10 mouse cellular contexts compared by ENCODE assay signal in genomic region chr15:25731053-25731452, GRCm38 (mm10).
A peak's percentile ranks its signal among the peaks of the same experiment; 100 is the strongest.
DNase-seq lines count a peak whose midpoint lies in the region; ATAC-seq and TF ChIP-seq lines count a peak whose summit lies in the region.
"Had no signal": no experiment of that assay in that cellular context is flagged by ENCODE, and none has a peak within 500 bp of the region (broad histone marks: within the 10 kb centered on the region; RNA-seq: fewer than 3 reads in every experiment).

No protein-coding gene starts in this region.

- dilution Hi-C loops in CH12.LX (cut with MboI; ENCODE audit: extremely low pct_ligation_motif_present, extremely low pct_unique_long_range_greater_than_20kb, low sequenced_read_pairs), result no loop called here

- H3K27ac ChIP-seq in heart, postnatal 0 days (ENCODE audit: low read depth), result no peak overlapping the region
- H3K27ac ChIP-seq in CH12.LX (ENCODE audit: insufficient read depth, low read depth), result no peak overlapping the region
- H3K27ac ChIP-seq in midbrain, embryonic 12.5 days (replicated peaks), result no peak overlapping the region
- H3K27ac ChIP-seq: liver, embryonic 15.5 days had no signal

- in situ Hi-C loops in CH12.LX (cut with MboI; ENCODE audit: low pct_ligation_motif_present, low pct_unique_long_range_greater_than_20kb, low sequenced_read_pairs), result no loop called here

- no peak for TF ChIP-seq EP300 in heart, postnatal 0 days (IDR thresholded peaks at IDR 0.05; ENCODE audit: low read depth)
- TF ChIP-seq EP300 in CH12.LX (IDR thresholded peaks at IDR 0.05; ENCODE audit: low read length), result no peak

- no peak for TF ChIP-seq POLR2A in CH12.LX (IDR thresholded peaks at IDR 0.05; ENCODE audit: low read depth, low read length)

- peak overlapping the region; percentile 15; the same call in 1 of the 2 replicates for H3K4me2 ChIP-seq in heart, postnatal 0 days (ENCODE audit: low read depth, low read length)
- H3K4me2 ChIP-seq in CH12.LX (ENCODE audit: insufficient read depth, low read depth, poor library complexity, severe bottlenecking), result no peak overlapping the region
- no peak overlapping the region for H3K4me2 ChIP-seq in midbrain, embryonic 12.5 days (replicated peaks)
- H3K4me2 ChIP-seq: liver, embryonic 15.5 days had no signal

- peak; percentile 24 for DNase-seq in heart, postnatal 0 days (ENCODE audit: low spot score)
- no peak for DNase-seq in heart, adult 9 months (ENCODE audit: low spot score in 2 of 2)
- peak; percentile 55 for DNase-seq in CH12.LX (ENCODE audit: extremely low read depth)
- no peak for DNase-seq in cerebellum, adult 11-12 months
- no peak for DNase-seq in yolk sac, embryonic 10.5 days (ENCODE audit: low spot score)
- no peak for DNase-seq in ovary, postnatal 36 days (ENCODE audit: low spot score)

- H3K9me3 ChIP-seq in heart, postnatal 0 days (replicated peaks; ENCODE audit: control insufficient read depth, low read length), result no peaks in the 10 kb centered on the region
- no peaks in the 10 kb centered on the region for H3K9me3 ChIP-seq in CH12.LX (replicated peaks; ENCODE audit: low read length)
- no peaks in the 10 kb centered on the region for H3K9me3 ChIP-seq in midbrain, embryonic 12.5 days
- H3K9me3 ChIP-seq: liver, embryonic 15.5 days had no signal

- H3K4me3 ChIP-seq in heart, postnatal 0 days (ENCODE audit: low read depth, low read length), result no peak overlapping the region
- H3K4me3 ChIP-seq in CH12.LX (replicated peaks in 1 of 3; ENCODE audit: low read depth in 2 of 3, low read length in 2 of 3, poor library complexity in 1 of 3), result no peak overlapping the region
- no peak overlapping the region for H3K4me3 ChIP-seq in midbrain, embryonic 12.5 days
- H3K4me3 ChIP-seq: liver, embryonic 15.5 days had no signal

- no peak for ATAC-seq in heart, postnatal 0 days (ENCODE audit: insufficient read depth, low read depth)
- ATAC-seq in common myeloid progenitor, adult 5-6 weeks (replicated peaks; ENCODE audit: low read depth, poor library complexity, severe bottlenecking), result peak; percentile 80
- peak; percentile 32; the same call in 1 of the 2 replicates for ATAC-seq in midbrain, embryonic 12.5 days (ENCODE audit: low FRiP score, low read depth)

- H3K9ac ChIP-seq in heart, postnatal 0 days (replicated peaks; ENCODE audit: low read depth, low read length), result no peak overlapping the region
- H3K9ac ChIP-seq in CH12.LX (ENCODE audit: insufficient read depth, low read depth), result no peak overlapping the region
- no peak overlapping the region for H3K9ac ChIP-seq in midbrain, embryonic 12.5 days (replicated peaks)
- H3K9ac ChIP-seq: liver, embryonic 15.5 days had no signal

- 40% methylated on average over 9 of the region's 9 CpGs for WGBS in heart, postnatal 0 days
- WGBS in midbrain, embryonic 12.5 days, result 36% methylated on average over 9 of the region's 9 CpGs

- no peaks in the 10 kb centered on the region for H3K79me2 ChIP-seq in CH12.LX (replicated peaks; ENCODE audit: control insufficient read depth, extremely low read depth, insufficient read depth, poor library complexity, severe bottlenecking)

- peak; percentile 57 for TF ChIP-seq RAD21 in CH12.LX (IDR thresholded peaks at IDR 0.05; ENCODE audit: low read depth, low read length)

- H3K4me1 ChIP-seq in heart, postnatal 0 days (ENCODE audit: control insufficient read depth, insufficient read depth), result peaks cover 9% of the 10 kb centered on the region; the same call in 1 of the 2 replicates
- peaks cover 26 to 66% of the 10 kb centered on the region in 2 experiments for H3K4me1 ChIP-seq in CH12.LX (ENCODE audit: control insufficient read depth in 1 of 2, insufficient read depth in 2 of 2)
- H3K4me1 ChIP-seq in midbrain, embryonic 12.5 days, result no peaks in the 10 kb centered on the region
- H3K4me1 ChIP-seq: liver, embryonic 15.5 days had no signal

- no peaks in the 10 kb centered on the region for H3K27me3 ChIP-seq in heart, postnatal 0 days (ENCODE audit: control insufficient read depth, insufficient read depth, low read length)
- no peaks in the 10 kb centered on the region for H3K27me3 ChIP-seq in CH12.LX (replicated peaks)
- H3K27me3 ChIP-seq in midbrain, embryonic 12.5 days, result no peaks in the 10 kb centered on the region
- H3K27me3 ChIP-seq: liver, embryonic 15.5 days had no signal

- peaks cover 9% of the 10 kb centered on the region for H3K36me3 ChIP-seq in heart, postnatal 0 days (replicated peaks; ENCODE audit: control insufficient read depth, insufficient read depth, low read length)
- peaks cover 0 to 3% of the 10 kb centered on the region in 2 experiments for H3K36me3 ChIP-seq in CH12.LX (replicated peaks in 1 of 2; ENCODE audit: control insufficient read depth in 1 of 2, insufficient read depth in 1 of 2, low read length in 1 of 2)
- H3K36me3 ChIP-seq in midbrain, embryonic 12.5 days, result peaks cover 2% of the 10 kb centered on the region
- H3K36me3 ChIP-seq: G1E had no signal

- TF ChIP-seq CTCF in heart, postnatal 0 days (IDR thresholded peaks at IDR 0.05; ENCODE audit: low read depth), result peak; percentile 53
- TF ChIP-seq CTCF in CH12.LX (conservative IDR thresholded peaks at IDR 0.05 in 1 of 2, IDR thresholded peaks at IDR 0.05 in 1 of 2; ENCODE audit: low read depth in 2 of 2, low read length in 2 of 2), result peak; percentile 21 to 69; a peak in 3 of 4 replicates

TF ChIP-seq in CH12.LX, 34 proteins besides CTCF, POLR2A, EP300 and RAD21:
- TF ChIP-seq ZMIZ1 (IDR thresholded peaks at IDR 0.05; ENCODE audit: low read depth, low read length) (no peak), USF2 (conservative IDR thresholded peaks at IDR 0.05; ENCODE audit: low read depth, low read length) (no peak), PAX5 (IDR thresholded peaks at IDR 0.05; ENCODE audit: low read length) (no peak), MEF2A (IDR thresholded peaks at IDR 0.05; ENCODE audit: borderline replicate concordance, low read depth, low read length) (no peak), SMC3 (IDR thresholded peaks at IDR 0.05; ENCODE audit: low read depth, low read length) (peak; percentile 38; the same call in 1 of the 2 replicates), MAX (IDR thresholded peaks at IDR 0.05; ENCODE audit: low read length) (no peak), BHLHE40 (IDR thresholded peaks at IDR 0.05; ENCODE audit: low read depth, low read length) (peak; percentile 43; the same call in 1 of the 2 replicates)
TF ChIP-seq in CH12.LX: peak in this region for 2.

Comparison
In these comparisons a context has a peak if more than half of its experiments do, and no peak if none do; other contexts are left out.
1. DNase-seq: peak in heart, postnatal 0 days (single experiment) and CH12.LX (single experiment); none in heart, adult 9 months (0 of 2), cerebellum, adult 11-12 months (single experiment), yolk sac, embryonic 10.5 days (single experiment) and ovary, postnatal 36 days (single experiment).